Mouse (Mus musculus) spleen, postnatal 36 days (tissue): ENCODE results near the gene Gnao1.

Experiments
- DNase-seq, 2 experiments: peaks; one replicate each; pipeline ENCODE4 v3.0.0; 2022; ENCODE audit warnings: low spot score in 2 of 2, mixed read lengths in 1 of 2

The Gnao1 gene

DNA sequence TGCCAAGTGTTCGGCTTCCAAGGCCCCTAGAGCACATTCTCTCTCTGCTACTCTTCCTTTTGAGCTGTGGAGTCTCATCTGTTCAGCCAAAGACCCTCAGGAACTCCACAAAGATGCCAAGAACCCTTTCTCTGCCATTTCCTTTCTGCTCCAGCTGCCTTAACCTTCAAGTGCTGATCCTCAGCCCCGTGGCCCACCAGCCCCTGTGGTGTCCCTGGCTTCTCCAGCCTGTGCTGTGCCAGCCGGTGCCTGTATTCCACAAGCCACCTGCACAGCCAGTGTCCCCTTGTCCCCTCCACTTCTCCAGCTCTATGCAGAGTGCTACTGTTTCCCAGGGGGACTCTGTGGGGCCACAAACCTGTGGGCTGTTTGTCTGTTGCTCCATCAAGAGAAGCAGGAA is 83.8 kb downstream of the Gnao1 start:
- no peak for DNase-seq

DNA sequence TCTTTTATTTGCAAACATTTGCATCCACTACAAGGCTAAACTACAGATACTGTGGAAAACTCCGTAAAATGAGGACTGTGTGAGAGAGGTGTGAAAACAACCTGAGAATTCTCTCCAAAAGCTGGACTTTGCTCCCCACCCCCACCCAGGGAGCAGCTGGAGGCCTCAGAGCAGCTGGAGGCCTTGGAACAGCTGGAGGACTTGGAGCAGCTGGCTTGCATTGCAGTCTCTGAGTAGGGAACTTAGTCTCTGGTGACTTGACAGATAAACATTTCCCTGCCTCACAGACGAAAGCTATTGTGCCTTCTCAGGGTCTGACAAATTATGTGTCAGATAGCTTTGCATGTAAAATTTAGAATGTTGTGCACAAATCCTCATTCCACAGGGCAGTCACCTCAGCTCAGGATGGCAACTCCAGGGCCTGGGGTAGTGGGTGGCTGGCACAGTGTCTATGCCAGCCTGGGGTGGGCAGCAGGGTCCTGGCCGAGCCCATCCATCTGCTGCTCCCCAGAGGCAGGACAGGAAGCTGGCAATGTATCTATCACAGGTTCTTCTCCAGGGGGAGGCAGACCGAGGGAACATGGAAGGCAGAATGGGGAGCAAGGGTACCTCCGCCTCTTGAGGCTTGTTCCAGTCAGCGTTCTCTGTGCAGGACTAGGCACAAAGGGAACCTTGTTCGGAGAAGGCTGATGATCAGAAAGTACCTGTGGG is 87.2 kb downstream of the Gnao1 start:
- no peak for DNase-seq

DNA sequence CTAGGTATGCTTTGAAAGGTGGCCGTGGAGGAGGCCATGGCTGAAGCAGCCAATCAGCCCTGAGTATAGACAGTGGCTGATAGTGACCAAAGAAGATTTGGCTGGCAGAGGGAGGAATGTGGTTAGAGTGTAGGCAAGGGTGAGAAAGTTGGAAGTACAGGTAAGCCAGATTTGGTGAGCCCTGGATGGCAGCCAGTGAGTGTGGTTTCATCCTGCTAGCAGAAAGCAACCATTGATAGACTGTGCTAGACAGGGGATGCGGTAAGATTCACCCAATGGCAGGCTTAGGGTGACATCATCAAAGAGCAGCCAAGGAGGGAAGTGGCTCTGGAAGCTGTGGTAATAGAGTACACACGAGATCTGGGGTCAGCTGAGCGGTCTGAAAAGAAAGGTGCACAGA is 88.8 kb downstream of the Gnao1 start:
- DNase-seq = no peak

DNA sequence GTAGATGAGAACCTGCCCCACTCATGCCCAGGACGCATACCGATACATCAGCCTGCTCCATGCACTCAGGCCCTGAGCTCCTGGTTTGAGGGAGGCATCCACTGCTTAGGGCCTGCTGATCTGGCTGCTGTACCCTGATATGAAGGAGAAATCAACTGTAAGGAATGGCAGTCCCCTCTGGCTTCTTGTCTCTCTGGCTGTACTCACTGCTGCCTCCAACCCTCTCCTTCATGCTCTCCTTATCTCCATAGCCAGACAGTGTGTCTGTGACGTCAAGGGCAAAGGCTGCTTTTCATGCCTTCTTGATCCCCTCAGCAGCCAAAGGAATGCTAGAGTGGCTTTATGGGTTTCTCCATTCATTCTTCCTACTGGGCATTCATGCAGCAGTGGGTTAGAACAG is 92.3 kb downstream of the Gnao1 start:
- DNase-seq = no peak

DNA sequence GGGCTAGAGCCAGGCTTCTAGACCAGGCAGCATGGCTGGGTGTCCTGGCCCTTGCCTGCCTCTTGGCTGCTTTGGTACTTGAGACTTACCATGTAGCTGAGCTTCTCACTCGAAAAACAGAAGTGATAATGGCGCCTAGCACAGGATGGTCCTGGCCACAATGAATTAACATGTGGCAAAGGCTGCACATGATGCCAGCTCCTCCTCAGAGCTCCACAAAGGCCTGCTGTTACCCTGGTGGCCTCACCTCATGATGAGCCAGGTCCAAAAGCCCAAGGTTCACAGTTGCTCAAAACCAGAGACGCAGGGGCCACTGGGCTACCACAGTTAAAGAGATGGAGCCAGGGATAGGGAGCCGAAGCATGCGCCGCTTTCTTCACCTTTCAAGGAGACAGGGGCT is 97.2 kb downstream of the Gnao1 start:
- no peak for DNase-seq

DNA sequence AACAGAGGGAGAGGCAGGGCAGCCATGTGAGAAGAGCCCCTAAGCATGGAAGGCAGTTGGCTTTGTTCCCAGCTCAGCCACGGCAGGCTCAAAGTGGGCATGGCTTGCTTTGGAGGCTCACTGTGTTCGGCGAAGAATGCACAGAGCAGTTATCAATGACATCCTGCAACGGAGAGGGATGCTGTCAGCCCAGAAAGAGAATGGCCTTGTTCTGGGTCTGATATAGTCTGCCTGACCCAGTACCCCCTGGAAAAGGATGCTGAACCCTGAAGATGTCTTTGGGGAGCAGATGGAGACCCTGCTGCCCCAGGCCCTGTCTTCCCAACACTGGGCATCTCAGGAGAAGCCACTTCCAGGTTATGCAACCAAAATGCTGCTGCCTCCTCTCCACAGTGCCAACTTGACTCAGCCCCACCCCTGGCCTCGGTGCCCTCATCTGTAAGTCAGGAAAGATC is 98.2 kb downstream of the Gnao1 start:
- no peak for DNase-seq

DNA sequence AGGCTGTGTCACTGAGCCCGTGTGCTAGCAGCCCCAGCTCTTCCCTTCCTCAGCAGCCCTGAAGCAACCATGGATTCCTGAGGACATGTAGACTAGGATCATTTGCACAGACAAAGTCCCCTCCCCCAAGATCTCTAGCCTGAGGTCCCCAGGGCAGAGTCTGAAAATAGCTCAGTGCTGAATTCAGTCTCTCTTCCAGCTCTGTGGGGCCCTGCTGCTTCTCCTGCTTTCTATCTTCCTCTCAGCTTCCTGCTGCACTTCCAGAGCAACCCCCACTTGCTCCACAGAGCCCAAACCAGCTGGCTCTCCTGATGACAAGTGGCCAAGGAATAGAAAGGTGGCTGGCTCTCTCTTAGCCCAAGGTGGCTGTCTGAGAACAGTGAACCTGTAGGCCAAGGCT is 98.8 kb downstream of the Gnao1 start:
- DNase-seq = no peak

DNA sequence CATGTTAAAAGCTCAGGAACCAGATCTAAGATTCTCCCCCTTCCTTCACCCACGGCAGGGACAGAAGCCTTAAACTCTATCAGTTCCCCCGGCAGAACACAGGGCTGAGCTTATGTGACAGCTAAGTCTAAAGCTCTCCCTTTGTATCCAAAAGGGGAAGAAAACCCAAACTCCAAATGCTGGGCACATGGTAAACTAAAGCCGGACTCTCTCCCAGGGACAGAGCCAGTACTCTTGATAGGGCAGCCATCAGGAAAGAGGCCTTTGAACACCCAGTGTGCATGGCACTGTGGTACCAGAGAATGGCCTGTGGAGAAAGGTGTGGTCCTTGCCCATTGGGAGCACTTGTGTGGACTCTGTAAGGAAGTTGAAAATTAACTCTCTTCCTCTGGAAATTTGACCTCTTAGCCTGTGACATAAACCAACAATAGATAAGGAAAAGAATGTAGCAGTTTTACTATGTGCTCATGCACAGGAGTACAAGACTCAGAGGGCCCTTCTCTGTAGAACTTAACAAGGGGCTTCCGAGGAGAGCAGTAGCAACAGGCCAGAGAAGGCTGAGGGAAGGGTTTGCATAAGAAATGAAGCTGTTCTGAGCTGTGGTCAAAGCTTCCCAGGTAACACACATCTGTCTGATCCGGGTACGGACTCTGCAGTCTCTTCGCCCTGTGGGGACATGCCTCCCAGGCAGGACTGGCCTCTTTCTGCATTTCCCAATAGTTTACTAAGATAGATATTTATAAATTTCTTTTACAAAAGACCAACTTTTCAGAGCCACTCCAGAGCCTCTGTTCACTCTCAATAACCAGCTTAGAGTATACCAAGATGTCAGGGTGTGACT is 102.2 kb downstream of the Gnao1 start:
- no peak for DNase-seq

DNA sequence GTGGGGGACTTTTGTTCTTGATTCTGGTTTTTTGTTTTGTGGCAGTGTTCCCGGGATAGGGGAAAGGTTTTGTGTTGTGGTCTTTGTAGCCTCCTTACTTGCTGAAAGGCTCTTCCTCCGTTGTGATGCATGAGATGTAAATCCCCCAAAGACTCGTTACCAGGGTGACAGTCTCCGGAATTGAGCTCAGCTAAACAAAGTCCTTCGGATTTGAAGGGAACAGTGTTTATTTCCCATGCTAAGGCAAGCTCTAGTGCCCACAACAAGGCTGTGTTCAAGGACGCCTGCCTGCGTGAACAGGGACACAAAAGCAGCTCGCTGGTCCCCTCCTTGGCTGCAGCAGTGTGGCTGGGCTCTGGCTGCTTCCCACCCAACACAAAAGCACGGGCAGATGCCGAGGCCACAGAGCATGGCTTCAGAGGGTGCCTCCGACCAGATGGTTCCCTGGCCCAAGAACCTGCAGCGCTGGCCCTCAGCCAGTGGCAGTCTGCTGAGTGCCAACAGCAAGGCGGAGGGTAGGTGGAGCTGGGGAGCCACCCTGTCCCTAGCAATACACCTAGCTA is 108.2 kb downstream of the Gnao1 start:
- DNase-seq = no peak

DNA sequence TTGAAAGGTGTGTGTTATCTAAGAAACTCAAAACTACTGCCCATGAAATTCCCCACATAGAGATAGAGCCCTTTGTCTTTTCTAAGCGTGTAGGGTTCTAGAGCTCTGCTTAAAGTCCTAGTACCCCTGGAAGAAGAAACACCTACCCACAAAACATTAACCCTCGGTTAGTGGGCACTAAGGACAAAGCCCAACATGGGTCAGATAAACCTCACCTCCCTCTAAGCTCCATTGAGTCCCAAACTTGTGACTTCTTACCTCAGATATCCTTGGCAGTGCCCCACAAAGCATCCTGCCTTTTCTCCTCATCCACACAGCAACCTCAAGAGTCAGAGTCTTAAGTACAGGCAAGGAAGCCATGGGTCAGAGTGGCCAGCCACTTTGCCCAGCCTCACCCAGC is 108.8 kb downstream of the Gnao1 start:
- DNase-seq = no peak

DNA sequence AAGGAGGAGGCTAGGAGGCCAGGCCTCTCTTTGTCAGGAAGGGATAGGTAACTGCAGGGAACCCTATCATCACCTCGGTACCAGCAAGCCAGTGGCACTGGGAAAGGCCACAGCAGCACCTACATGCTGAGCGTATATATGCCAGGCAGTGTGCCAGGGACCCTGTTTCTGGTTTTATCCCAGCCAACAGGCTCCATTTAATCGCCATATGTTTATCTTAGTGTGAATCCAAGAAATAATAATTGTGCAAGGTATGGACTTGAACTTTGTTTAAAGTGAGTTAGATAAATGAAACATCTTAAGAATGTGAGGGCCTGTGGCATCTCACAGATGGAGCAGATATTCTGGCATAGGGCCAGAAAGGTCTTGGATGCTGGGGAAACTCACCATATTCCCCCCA is 109.7 kb downstream of the Gnao1 start:
- no peak for DNase-seq

DNA sequence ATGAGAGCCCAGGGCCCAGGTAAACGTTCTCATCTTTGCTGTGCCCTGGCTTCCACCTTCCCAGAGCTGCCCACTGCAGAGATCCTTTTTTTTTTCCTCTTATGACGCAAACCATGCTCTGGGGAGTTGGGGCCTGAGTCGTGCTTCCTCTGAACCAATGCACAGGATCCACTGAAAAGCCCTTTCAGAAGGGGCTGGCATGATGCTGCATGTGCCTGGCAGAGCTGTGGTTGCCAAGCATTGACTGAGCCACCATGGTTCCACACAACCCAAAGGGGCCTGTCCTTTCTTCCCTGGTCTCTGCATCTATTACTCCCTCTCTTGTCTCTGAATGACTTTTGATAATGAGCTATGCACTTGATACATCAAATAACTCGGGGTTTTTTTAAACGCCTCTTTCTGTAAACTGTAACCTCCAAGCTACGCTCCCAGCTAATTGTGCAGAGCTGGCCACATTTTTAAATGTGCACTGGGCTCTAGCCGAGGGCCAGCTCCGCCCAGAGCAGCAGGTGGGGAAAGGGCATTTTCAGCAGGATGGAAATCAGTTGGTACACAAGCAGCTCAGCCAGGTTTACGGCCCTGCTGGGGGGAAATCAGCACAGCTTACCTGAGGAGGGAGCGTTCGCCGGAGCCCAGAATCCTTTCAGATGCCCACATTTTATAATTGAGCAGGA is 110.3 kb downstream of the Gnao1 start:
- DNase-seq = no peak

DNA sequence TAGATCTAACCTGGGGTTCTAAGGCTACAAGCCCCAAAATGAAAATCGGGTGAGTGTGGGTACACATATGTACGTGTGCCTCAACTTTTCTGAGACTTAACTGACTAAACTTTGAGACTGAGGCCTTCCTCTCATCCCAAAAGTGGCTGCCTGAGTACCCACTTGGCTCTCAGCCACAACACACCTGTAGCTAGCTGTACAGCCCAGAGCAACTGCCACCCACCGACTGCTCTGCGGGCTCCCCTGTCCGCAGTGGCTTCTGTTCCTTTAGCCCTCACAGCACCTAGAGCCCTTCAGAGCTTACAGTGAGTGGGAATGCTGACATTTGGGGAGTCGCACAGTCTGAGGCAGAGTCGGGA is 110.8 kb downstream of the Gnao1 start:
- DNase-seq = no peak

DNA sequence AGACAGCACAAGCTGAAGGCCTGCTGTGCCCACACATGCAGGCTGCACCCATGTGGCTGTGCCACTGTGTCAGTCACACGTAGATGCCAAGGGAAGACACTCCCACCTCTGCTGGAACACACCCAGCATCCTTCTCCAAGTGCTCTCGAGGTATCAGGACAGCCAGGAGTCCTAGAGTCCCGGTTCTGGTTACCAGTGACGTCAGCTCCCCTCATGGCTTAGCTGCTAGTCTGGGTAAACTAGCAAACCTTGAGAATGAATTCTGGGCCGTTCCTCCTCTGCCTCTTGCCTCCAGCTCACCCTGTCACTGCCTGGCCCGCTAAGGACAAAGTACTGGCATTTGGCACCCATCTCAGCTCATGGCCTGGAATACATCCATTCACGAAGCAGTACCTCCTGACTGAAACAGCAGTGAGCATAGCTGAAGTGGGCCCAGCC is 114.2 kb downstream of the Gnao1 start:
- DNase-seq = no peak

DNA sequence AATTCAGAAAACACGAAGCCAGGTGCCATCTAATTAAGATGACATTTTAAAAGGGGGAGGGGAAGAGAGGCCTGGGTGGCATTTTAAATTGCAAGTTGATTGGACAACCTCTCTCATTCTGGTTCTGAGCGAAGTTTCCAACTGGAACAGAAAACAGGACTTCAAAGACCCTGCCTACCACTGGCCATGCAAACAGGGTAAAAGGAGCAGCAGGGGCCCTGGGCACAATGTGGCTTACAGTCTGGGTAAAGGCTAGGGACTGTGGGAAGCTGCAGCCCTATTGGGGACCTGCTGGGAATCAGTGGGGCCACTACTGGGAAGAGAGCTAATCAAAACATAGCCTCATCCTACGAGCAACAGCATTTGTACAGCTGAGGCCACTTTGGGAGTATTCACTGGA is 115.7 kb downstream of the Gnao1 start:
- no peak for DNase-seq

DNA sequence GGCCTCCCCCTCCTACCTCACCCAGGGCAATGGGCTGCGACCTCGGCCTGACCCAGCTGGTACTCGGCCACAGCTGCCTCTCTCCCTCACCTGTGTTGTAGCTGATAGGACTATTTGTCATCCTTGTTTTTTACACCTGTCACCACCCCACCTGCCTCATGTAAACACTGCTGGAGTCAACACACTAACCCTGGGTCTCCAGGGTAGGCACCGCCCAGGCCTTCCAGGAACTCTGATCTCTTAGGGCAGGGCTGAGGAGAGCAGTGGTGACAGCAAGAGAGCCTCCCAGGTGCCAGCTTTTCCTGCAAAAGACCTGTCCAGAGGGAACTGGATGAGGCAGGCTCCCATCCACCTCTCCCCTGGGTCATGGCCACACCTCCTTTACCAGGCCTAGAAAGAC is 119.5 kb downstream of the Gnao1 start:
- DNase-seq = no peak

DNA sequence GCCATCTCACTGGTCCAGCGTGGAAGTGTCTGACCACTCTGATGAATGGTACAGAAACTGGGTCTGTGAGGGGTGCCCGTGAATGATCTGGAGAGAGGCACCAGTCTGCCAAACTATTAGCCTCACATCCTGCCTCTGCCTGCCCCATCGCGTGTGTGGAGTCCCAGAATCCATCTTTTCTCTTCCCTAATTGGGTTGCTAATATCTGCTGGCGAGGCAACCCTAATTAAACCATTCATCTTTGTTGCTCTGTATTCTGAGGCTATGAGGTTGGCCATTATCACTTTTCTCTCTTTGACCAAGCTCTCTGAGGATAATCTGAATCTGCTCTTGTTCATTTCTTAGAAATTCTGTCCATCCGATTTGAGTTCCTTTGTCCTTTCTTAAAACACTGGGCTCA is 121.6 kb downstream of the Gnao1 start:
- no peak for DNase-seq

DNA sequence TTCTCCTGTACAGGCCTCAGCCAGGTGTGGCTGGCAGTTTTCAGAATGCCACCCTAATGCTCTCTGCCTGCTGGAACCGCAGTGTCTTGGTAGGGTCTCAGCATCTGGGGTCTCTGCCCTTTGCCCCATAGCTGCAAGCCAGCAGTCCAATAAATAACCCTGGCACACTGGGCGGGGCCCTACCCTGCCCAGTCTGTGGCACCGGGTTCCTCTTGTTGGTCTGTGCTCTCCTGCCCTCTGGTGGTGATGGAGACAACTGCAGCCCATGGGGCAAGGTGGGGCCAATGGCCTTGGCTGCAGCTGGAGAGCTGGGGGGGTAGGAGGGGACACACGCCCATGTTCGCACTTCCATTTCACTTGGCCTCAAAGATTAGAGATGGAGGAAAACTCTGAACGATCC is 123.1 kb downstream of the Gnao1 start:
- DNase-seq = peak; percentile 42 to 47

DNA sequence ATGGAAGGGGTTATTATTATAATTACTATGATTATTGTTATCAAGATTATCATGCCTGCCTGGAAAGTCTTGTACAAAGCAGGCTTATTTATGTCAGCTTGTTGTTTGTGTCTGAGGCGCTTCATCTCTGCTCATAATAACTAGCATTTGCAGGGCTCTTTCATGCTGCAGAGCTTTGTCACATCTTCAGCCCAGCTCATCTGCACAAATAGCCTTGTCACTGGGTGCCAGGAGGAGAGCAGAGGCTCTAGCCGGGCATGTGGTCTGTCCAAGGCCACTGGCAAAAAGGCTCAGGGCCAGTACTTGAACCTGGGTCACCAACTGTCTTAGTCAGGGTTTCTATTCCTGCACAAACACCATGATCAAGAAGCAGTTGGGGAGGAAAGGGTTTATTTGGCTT is 123.5 kb downstream of the Gnao1 start:
- DNase-seq = no peak

DNA sequence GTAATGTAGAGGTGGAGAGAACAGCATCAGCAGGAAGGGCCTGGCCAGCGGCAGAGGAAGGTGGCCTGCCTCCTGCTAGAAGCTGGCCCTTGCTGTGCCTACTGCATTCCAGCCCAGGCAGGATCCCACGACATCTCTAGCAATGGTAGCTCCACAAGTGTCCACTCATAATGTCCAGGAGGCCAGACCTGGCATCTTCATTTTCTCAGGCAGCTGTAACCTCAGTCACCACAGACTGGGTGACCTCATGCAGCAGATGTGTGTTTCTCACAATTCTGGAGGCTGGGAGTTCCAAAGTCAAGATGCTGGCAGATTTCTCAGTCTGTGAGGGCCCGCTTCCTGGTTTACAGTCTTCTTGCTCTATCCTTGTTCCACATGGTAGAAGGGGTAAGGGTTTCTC is 128.4 kb downstream of the Gnao1 start:
- no peak for DNase-seq

DNA sequence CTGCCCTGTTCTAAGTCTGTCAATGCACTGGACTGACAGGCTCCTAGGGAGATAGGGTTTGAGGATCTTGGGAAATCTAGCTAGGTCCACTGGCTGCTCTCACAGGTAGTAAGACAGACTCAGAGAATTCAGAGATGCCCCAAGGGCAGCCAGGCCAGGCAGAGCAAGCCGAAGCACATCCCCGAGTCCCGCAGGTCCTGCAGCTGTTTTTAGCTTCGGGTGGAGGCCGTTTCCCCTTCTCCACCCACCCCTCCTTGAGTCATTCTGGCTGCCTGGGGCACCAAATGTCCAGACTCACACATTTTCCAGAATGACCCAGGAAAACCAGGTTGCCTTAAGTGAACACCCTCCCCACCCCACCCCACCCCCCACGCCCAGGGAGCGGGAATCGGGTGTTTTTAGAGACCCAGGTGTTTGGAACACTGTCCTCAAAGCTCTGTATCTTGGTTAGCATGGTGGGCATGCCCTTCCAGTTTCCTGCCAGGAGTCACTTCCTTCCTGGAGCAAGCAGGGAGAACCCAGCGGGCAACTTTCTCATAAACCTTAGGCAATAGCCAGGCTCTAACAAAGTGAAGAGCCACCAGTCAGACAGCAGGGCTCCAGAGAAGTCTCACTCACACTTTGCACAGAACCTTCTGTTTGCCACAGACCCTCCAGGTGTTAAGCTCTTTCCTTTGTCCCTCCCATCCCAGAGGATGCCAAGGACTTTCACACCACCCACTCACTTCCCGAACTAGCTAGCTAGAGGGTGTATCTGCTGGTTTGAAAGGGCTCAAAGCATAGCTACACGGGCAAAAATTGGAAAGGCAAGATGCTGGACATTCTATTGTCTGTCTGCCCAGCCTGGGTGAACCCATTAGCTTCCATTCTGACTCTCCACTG is 131.0 kb downstream of the Gnao1 start:
- DNase-seq = no peak
